8 mouse cellular contexts compared by ENCODE assay signal in the genomic region with DNA sequence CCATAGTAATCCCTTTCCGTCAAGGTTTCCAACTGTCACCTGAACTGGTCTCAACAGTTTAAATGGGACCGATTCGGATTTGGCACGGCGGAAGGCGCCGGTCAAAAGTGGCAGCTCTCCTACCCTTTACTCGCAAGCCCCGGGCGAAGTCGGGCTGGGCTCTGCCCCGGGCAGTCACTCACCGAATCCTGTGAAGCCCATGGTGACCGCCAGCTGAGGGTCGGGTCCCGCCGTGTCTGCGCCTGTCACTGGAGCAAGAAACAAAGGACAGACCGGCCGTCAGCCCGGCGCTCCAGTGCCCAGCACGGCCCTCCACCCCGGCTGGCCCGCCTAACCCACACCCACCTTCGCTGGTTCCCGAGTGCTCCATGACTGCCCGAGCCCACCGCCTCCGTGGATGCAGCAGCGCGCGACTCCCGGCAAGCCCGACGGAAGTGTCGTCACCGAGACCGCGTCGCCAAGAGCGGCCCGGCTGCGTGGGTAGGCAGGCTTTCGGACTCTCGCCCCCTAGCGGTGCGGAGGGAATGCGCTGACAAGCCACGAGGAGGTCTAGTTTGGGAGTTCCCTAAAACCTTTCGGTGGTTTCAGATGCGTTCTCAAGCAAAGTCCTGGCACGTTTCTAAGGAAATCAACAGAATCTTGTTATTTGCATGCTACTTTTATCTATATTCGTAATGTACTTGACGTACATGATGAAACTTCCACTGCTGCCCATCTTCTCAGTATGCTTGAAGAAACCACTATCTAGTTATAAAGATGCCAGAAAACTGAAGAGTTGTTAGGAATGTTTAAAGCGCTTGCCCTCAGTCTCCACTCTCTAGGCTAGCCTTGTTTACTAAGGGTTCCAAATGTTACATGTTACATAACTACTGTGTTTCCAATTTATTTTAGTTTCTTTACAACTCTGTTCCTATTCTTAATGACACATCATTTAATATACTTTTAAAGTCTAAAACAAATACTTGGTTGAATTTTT. TPM values are rescaled to one million over a fixed set of nuclear protein-coding genes. Genes with fewer than 3 reads are reported as not detected.
DNase-seq lines count a peak whose midpoint lies in the region; ATAC-seq and TF ChIP-seq lines count a peak whose summit lies in the region.

A gene (minus strand): TSS at position 436 of the 976 bp plus-strand sequence.

- no peak for TF ChIP-seq EP300 in lung, postnatal 0 days (IDR thresholded peaks at IDR 0.05)

- peak; percentile 99 for DNase-seq in MN1 (ENCODE audit: low spot score)
- DNase-seq in cerebellum, adult 9-10 months = peak; percentile 95
- peak; percentile 97 for DNase-seq in hindbrain, embryonic 10.5 days (ENCODE audit: low spot score)
- peak; percentile 94 for DNase-seq in layer of hippocampus, adult 9-11 months
- DNase-seq in lung, postnatal 0 days (ENCODE audit: low spot score) = peak; percentile 92
- DNase-seq in ovary, postnatal 14 days (ENCODE audit: low spot score) = peak; percentile 97
- DNase-seq in thymus, postnatal 14 days = peak; percentile 97

- peaks cover 27% of the 10 kb centered on the region for H3K36me3 ChIP-seq in hindbrain, embryonic 10.5 days
- 0 out of 2 replicates have a peak, but pooled peaks cover 3% of the 10 kb centered on the region for H3K36me3 ChIP-seq in lung, postnatal 0 days (ENCODE audit: insufficient read depth, low read length)

- peak; percentile 95 for ATAC-seq in frontal cortex, adult (ENCODE audit: low TSS enrichment)
- ATAC-seq in lung, postnatal 0 days = peak; percentile 93

- no peaks in the 10 kb centered on the region for H3K9me3 ChIP-seq in hindbrain, embryonic 10.5 days
- H3K9me3 ChIP-seq in lung, postnatal 0 days (ENCODE audit: low read length) = no peaks in the 10 kb centered on the region

- H3K4me2 ChIP-seq in lung, postnatal 0 days (replicated peaks; ENCODE audit: low read depth, low read length) = peak within 1 kb of the TSS; percentile 74

- peak; percentile 99 for TF ChIP-seq CTCF in lung, postnatal 0 days (IDR thresholded peaks at IDR 0.05)

- H3K9ac ChIP-seq in lung, postnatal 0 days (replicated peaks; ENCODE audit: low read depth) = peak within 1 kb of the TSS; percentile 78

- H3K27ac ChIP-seq in hindbrain, embryonic 10.5 days = peak within 1 kb of the TSS; percentile 87
- peak within 1 kb of the TSS; percentile 59; the same call in 1 of the 2 replicates for H3K27ac ChIP-seq in lung, postnatal 0 days (ENCODE audit: low read length)

- H3K27me3 ChIP-seq in hindbrain, embryonic 10.5 days (ENCODE audit: insufficient read depth, poor library complexity, severe bottlenecking) = no peaks in the 10 kb centered on the region
- H3K27me3 ChIP-seq in lung, postnatal 0 days (replicated peaks; ENCODE audit: insufficient read depth, low read length) = no peaks in the 10 kb centered on the region

- peaks cover 4% of the 10 kb centered on the region for H3K4me1 ChIP-seq in hindbrain, embryonic 10.5 days (replicated peaks)
- no peaks in the 10 kb centered on the region for H3K4me1 ChIP-seq in lung, postnatal 0 days (ENCODE audit: insufficient read depth, low read depth, low read length)

- H3K4me3 ChIP-seq in hindbrain, embryonic 10.5 days = peak within 1 kb of the TSS; percentile 76
- peak within 1 kb of the TSS; percentile 84 for H3K4me3 ChIP-seq in lung, postnatal 0 days (ENCODE audit: low read depth, low read length)

- 2% methylated on average over 56 of the region's 56 CpGs for WGBS in hindbrain, embryonic 10.5 days
- WGBS in lung, postnatal 0 days = 4% methylated on average over 52 of the region's 56 CpGs

RNA-seq across cellular contexts. Expression of the gene that starts here (rescaled TPM):
- polyA plus RNA-seq in hindbrain, embryonic 10.5 days (2016; fragmentation: Nextera tagmentation; extraction: Ambion mirVana) = 76.5 and 86.0 TPM in 2 replicates
- 27.0 and 29.1 TPM in 2 replicates for polyA plus RNA-seq in lung, postnatal 0 days (2015; fragmentation: Nextera tagmentation; extraction: Ambion mirVana)

Comparison
In these comparisons a context has a peak if more than half of its experiments do, and no peak if none do; other contexts are left out.
1. Peak in every context shown above with its lines: DNase-seq, ATAC-seq, H3K4me3 ChIP-seq and H3K27ac ChIP-seq.